Comparison of ENCODE assay signal across 18 mouse cellular contexts in the genomic region with DNA sequence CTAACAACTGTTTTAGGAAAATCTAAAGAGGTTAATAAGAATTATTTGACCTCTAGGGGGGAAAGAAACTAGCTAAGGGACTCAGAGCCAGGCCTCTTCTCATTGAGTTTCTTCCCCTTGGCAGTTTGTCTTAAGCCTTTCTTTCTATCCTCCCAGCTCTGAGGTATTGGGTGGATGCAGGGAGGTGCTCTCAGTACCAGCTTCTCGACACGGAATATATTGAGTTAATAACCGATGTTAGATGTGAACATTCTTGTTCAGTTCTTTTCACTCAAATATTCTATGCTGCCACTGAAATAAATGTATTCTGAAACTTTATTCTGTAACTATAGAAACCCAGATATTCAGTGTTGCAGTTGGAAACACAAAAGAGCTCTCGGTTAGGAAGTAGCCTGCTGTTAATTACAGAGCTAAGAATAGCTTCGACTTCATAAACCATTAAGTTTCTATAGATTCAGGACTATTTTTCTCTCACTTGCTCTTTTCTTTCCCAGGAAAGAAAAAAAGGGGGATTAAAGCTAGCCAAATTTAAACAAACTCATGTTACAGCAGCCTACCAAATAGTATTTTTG.
DNase-seq lines count a peak whose midpoint lies in the region; ATAC-seq lines count a peak whose summit lies in the region.
"Had no signal": no experiment of that assay in that cellular context is flagged by ENCODE, and none has a peak within 500 bp of the region (broad histone marks: within the 10 kb centered on the region; RNA-seq: fewer than 3 reads in every experiment).

No protein-coding gene starts in this region.

- no peak overlapping the region for H3K9ac ChIP-seq in forebrain, embryonic 11.5 days (ENCODE audit: low read length)
- H3K9ac ChIP-seq in hindbrain, embryonic 16.5 days (ENCODE audit: low read depth, low read length), result no peak overlapping the region
- H3K9ac ChIP-seq in hindbrain, embryonic 12.5 days, result no peak overlapping the region
- H3K9ac ChIP-seq in forebrain, embryonic 16.5 days (replicated peaks; ENCODE audit: low read depth, low read length), result no peak overlapping the region
- H3K9ac ChIP-seq: heart, embryonic 15.5 days; intestine, embryonic 15.5 days had no signal

- WGBS in forebrain, embryonic 11.5 days, result 53% methylated on average over 5 of the region's 5 CpGs
- 69% methylated on average over 5 of the region's 5 CpGs for WGBS in forebrain, embryonic 10.5 days
- 52% methylated on average over 5 of the region's 5 CpGs for WGBS in hindbrain, embryonic 16.5 days
- WGBS in hindbrain, embryonic 12.5 days, result 69% methylated on average over 5 of the region's 5 CpGs
- WGBS in forebrain, embryonic 16.5 days, result 18% methylated on average over 5 of the region's 5 CpGs

- H3K4me1 ChIP-seq in forebrain, embryonic 11.5 days (replicated peaks; ENCODE audit: control insufficient read depth, insufficient read depth, low read length), result no peaks in the 10 kb centered on the region
- H3K4me1 ChIP-seq in forebrain, embryonic 10.5 days, result peaks cover 7% of the 10 kb centered on the region; the same call in 1 of the 2 replicates
- no peaks in the 10 kb centered on the region; the same call in 1 of the 2 replicates for H3K4me1 ChIP-seq in hindbrain, embryonic 16.5 days (ENCODE audit: control insufficient read depth, insufficient read depth, low read depth, low read length)
- no peaks in the 10 kb centered on the region for H3K4me1 ChIP-seq in hindbrain, embryonic 12.5 days
- H3K4me1 ChIP-seq in forebrain, embryonic 16.5 days (replicated peaks; ENCODE audit: control insufficient read depth, insufficient read depth, low read length), result no peaks in the 10 kb centered on the region
- H3K4me1 ChIP-seq: heart, embryonic 15.5 days; hindbrain, embryonic 10.5 days; intestine, embryonic 15.5 days had no signal

- no peak for DNase-seq in forebrain, embryonic 11.5 days (ENCODE audit: low spot score)
- no peak for DNase-seq in forebrain, embryonic 10.5 days (ENCODE audit: extremely low spot score, low spot score)
- no peak for DNase-seq in cerebellum, postnatal 25 days
- DNase-seq in heart, postnatal 4 days, result no peak
- DNase-seq: adrenal gland, postnatal 10 days; cerebellum, adult 18-20 months; cerebellum, adult 9-11 months; gastrocnemius, postnatal 14 days; heart, adult 2 months; heart, postnatal 14 days; kidney, adult 18-20 months had no signal

- no peak overlapping the region for H3K4me3 ChIP-seq in forebrain, embryonic 11.5 days (ENCODE audit: low read depth, low read length)
- H3K4me3 ChIP-seq in forebrain, embryonic 10.5 days, result no peak overlapping the region
- H3K4me3 ChIP-seq in hindbrain, embryonic 16.5 days (ENCODE audit: low read length), result no peak overlapping the region
- H3K4me3 ChIP-seq in hindbrain, embryonic 12.5 days, result no peak overlapping the region
- H3K4me3 ChIP-seq in forebrain, embryonic 16.5 days (replicated peaks; ENCODE audit: low read length), result no peak overlapping the region
- H3K4me3 ChIP-seq: heart, adult 2 months; heart, embryonic 15.5 days; hindbrain, embryonic 10.5 days; intestine, embryonic 15.5 days had no signal

- H3K4me2 ChIP-seq in forebrain, embryonic 11.5 days (ENCODE audit: low read depth, low read length, severe bottlenecking), result no peak overlapping the region
- H3K4me2 ChIP-seq in hindbrain, embryonic 16.5 days (ENCODE audit: low read length), result no peak overlapping the region
- H3K4me2 ChIP-seq in hindbrain, embryonic 12.5 days (replicated peaks), result no peak overlapping the region
- no peak overlapping the region for H3K4me2 ChIP-seq in forebrain, embryonic 16.5 days (ENCODE audit: low read length)
- H3K4me2 ChIP-seq: heart, embryonic 11.5 days; heart, embryonic 15.5 days; intestine, embryonic 15.5 days had no signal

- H3K9me3 ChIP-seq in forebrain, embryonic 11.5 days (ENCODE audit: control insufficient read depth, low read length), result no peaks in the 10 kb centered on the region
- H3K9me3 ChIP-seq in forebrain, embryonic 10.5 days, result no peaks in the 10 kb centered on the region
- no peaks in the 10 kb centered on the region for H3K9me3 ChIP-seq in hindbrain, embryonic 16.5 days (ENCODE audit: control insufficient read depth, low read length)
- H3K9me3 ChIP-seq in hindbrain, embryonic 12.5 days (replicated peaks), result no peaks in the 10 kb centered on the region
- no peaks in the 10 kb centered on the region for H3K9me3 ChIP-seq in forebrain, embryonic 16.5 days (ENCODE audit: control insufficient read depth, low read length)
- H3K9me3 ChIP-seq: heart, embryonic 15.5 days; hindbrain, embryonic 10.5 days; intestine, embryonic 15.5 days had no signal

- H3K27ac ChIP-seq in forebrain, embryonic 11.5 days (ENCODE audit: low read depth, low read length), result no peak overlapping the region
- H3K27ac ChIP-seq in forebrain, embryonic 10.5 days, result no peak overlapping the region
- 0 out of 2 replicates have a peak overlapping the region, but pooled peaks have one; percentile 16 for H3K27ac ChIP-seq in hindbrain, embryonic 16.5 days (ENCODE audit: low read depth, low read length)
- no peak overlapping the region for H3K27ac ChIP-seq in hindbrain, embryonic 12.5 days
- H3K27ac ChIP-seq in forebrain, embryonic 16.5 days (ENCODE audit: low read length), result no peak overlapping the region
- H3K27ac ChIP-seq: heart, adult 2 months; heart, embryonic 15.5 days; hindbrain, embryonic 10.5 days; intestine, embryonic 15.5 days had no signal

- H3K27me3 ChIP-seq in forebrain, embryonic 11.5 days (ENCODE audit: control insufficient read depth, insufficient read depth, low read length), result no peaks in the 10 kb centered on the region
- H3K27me3 ChIP-seq in forebrain, embryonic 10.5 days (ENCODE audit: poor library complexity, severe bottlenecking), result no peaks in the 10 kb centered on the region
- no peaks in the 10 kb centered on the region for H3K27me3 ChIP-seq in hindbrain, embryonic 16.5 days (replicated peaks; ENCODE audit: control insufficient read depth, insufficient read depth, low read length)
- H3K27me3 ChIP-seq in hindbrain, embryonic 12.5 days, result no peaks in the 10 kb centered on the region
- H3K27me3 ChIP-seq in forebrain, embryonic 16.5 days (replicated peaks; ENCODE audit: control insufficient read depth, insufficient read depth, low read length), result no peaks in the 10 kb centered on the region
- H3K27me3 ChIP-seq: heart, embryonic 15.5 days; intestine, embryonic 15.5 days had no signal

- peak; percentile 54; the same call in 1 of the 2 replicates for ATAC-seq in forebrain, embryonic 11.5 days (replicated peaks; ENCODE audit: low FRiP score)
- ATAC-seq in hindbrain, embryonic 16.5 days, result peak; percentile 35; the same call in 1 of the 2 replicates
- ATAC-seq in hindbrain, embryonic 12.5 days (ENCODE audit: low FRiP score), result no peak
- ATAC-seq in forebrain, embryonic 16.5 days, result peak; percentile 62; the same call in 1 of the 2 replicates
- ATAC-seq: intestine, embryonic 15.5 days had no signal

- no peaks in the 10 kb centered on the region for H3K36me3 ChIP-seq in forebrain, embryonic 11.5 days (ENCODE audit: control insufficient read depth, insufficient read depth, low read length)
- no peaks in the 10 kb centered on the region for H3K36me3 ChIP-seq in forebrain, embryonic 10.5 days (replicated peaks)
- no peaks in the 10 kb centered on the region for H3K36me3 ChIP-seq in hindbrain, embryonic 16.5 days (ENCODE audit: control insufficient read depth, insufficient read depth, low read length)
- no peaks in the 10 kb centered on the region for H3K36me3 ChIP-seq in hindbrain, embryonic 12.5 days
- H3K36me3 ChIP-seq in forebrain, embryonic 16.5 days (ENCODE audit: control insufficient read depth, insufficient read depth), result no peaks in the 10 kb centered on the region
- H3K36me3 ChIP-seq: heart, embryonic 15.5 days; hindbrain, embryonic 10.5 days; intestine, embryonic 15.5 days had no signal
